Mouse (Mus musculus): ENCODE data around the gene Cd80. TPM values are rescaled to one million over a fixed set of nuclear protein-coding genes. Genes with fewer than 3 reads are reported as not detected.

The Cd80 gene
- polyA plus RNA-seq, 1 experiment from 2014 or later: 0.21 TPM

- H3K27ac ChIP-seq (replicated peaks; ENCODE audit: low read depth, low read length): no peak overlapping the region
- H3K4me3 ChIP-seq (ENCODE audit: low read depth, low read length): no peak overlapping the region
- H3K9ac ChIP-seq (ENCODE audit: low read length): no peak overlapping the region
- DNase-seq (ENCODE audit: low spot score) (no peak), ATAC-seq (ENCODE audit: insufficient number of reproducible peaks, low FRiP score, low TSS enrichment, low read depth) (no peak)
- WGBS: 78% methylated on average over 13 of the region's 13 CpGs
- no peaks in the 10 kb centered on the region for H3K9me3 ChIP-seq (ENCODE audit: control insufficient read depth, low read length)
- no peak overlapping the region for H3K4me2 ChIP-seq (ENCODE audit: low read depth, severe bottlenecking)
- H3K4me1 ChIP-seq (ENCODE audit: control insufficient read depth, insufficient read depth, low read length): peaks cover 2% of the 10 kb centered on the region; the same call in 1 of the 2 replicates
- no peaks in the 10 kb centered on the region for H3K27me3 ChIP-seq (ENCODE audit: control insufficient read depth, insufficient read depth, low read length)
- H3K36me3 ChIP-seq (ENCODE audit: control insufficient read depth, insufficient read depth, low read length): no peaks in the 10 kb centered on the region
These were observed 23.7 kb upstream of the Cd80 start for GRCm38 (mm10) chr16:38431446-38432185.

GRCm38 (mm10) chr16:38432498-38433425 lies 22.6 kb upstream of the Cd80 start, which contains the start of gene Pla1a:
TSS of gene Pla1a (minus strand) at chr16:38433145.
- Histone ChIP-seq H3K36me3 (ENCODE audit: control insufficient read depth, insufficient read depth, low read length) (no peaks in the 10 kb centered on the region), H3K4me3 (ENCODE audit: low read depth, low read length) (no peak within 1 kb of the TSS), H3K27me3 (ENCODE audit: control insufficient read depth, insufficient read depth, low read length) (no peaks in the 10 kb centered on the region), H3K27ac (replicated peaks; ENCODE audit: low read depth, low read length) (no peak within 1 kb of the TSS), H3K9me3 (ENCODE audit: control insufficient read depth, low read length) (no peaks in the 10 kb centered on the region), H3K4me2 (ENCODE audit: low read depth, severe bottlenecking) (no peak within 1 kb of the TSS), H3K9ac (ENCODE audit: low read length) (no peak within 1 kb of the TSS), H3K4me1 (ENCODE audit: control insufficient read depth, insufficient read depth, low read length) (peaks cover 2% of the 10 kb centered on the region; the same call in 1 of the 2 replicates)
- WGBS: 81% methylated on average over 11 of the region's 11 CpGs
- ATAC-seq (ENCODE audit: insufficient number of reproducible peaks, low FRiP score, low TSS enrichment, low read depth): no peak
- DNase-seq (ENCODE audit: low spot score): no peak

GRCm38 (mm10) chr16:38433514-38433913 lies 21.8 kb upstream of the Cd80 start:
- H3K27ac ChIP-seq (replicated peaks; ENCODE audit: low read depth, low read length): no peak overlapping the region
- no peak overlapping the region for H3K4me2 ChIP-seq (ENCODE audit: low read depth, severe bottlenecking)
- 87% methylated on average over 8 of the region's 8 CpGs for WGBS
- H3K4me3 ChIP-seq (ENCODE audit: low read depth, low read length): no peak overlapping the region
- H3K36me3 ChIP-seq (ENCODE audit: control insufficient read depth, insufficient read depth, low read length): no peaks in the 10 kb centered on the region
- peaks cover 2% of the 10 kb centered on the region; the same call in 1 of the 2 replicates for H3K4me1 ChIP-seq (ENCODE audit: control insufficient read depth, insufficient read depth, low read length)
- H3K9me3 ChIP-seq (ENCODE audit: control insufficient read depth, low read length): no peaks in the 10 kb centered on the region
- no peak for ATAC-seq (ENCODE audit: insufficient number of reproducible peaks, low FRiP score, low TSS enrichment, low read depth)
- no peak for DNase-seq (ENCODE audit: low spot score)
- H3K27me3 ChIP-seq (ENCODE audit: control insufficient read depth, insufficient read depth, low read length): no peaks in the 10 kb centered on the region
- no peak overlapping the region for H3K9ac ChIP-seq (ENCODE audit: low read length)

GRCm38 (mm10) chr16:38434295-38434795 lies 21.0 kb upstream of the Cd80 start:
- Histone ChIP-seq H3K9ac (ENCODE audit: low read length) (no peak overlapping the region), H3K4me2 (ENCODE audit: low read depth, severe bottlenecking) (no peak overlapping the region), H3K36me3 (ENCODE audit: control insufficient read depth, insufficient read depth, low read length) (no peaks in the 10 kb centered on the region), H3K27ac (replicated peaks; ENCODE audit: low read depth, low read length) (no peak overlapping the region), H3K9me3 (ENCODE audit: control insufficient read depth, low read length) (no peaks in the 10 kb centered on the region), H3K27me3 (ENCODE audit: control insufficient read depth, insufficient read depth, low read length) (no peaks in the 10 kb centered on the region), H3K4me1 (ENCODE audit: control insufficient read depth, insufficient read depth, low read length) (peaks cover 2% of the 10 kb centered on the region; the same call in 1 of the 2 replicates), H3K4me3 (ENCODE audit: low read depth, low read length) (no peak overlapping the region)
- no peak for DNase-seq (ENCODE audit: low spot score)
- ATAC-seq (ENCODE audit: insufficient number of reproducible peaks, low FRiP score, low TSS enrichment, low read depth): no peak
- WGBS: 88% methylated on average over 4 of the region's 4 CpGs

GRCm38 (mm10) chr16:38439190-38439589 lies 16.2 kb upstream of the Cd80 start:
- 84% methylated on average over 1 of the region's 1 CpGs for WGBS
- ATAC-seq (ENCODE audit: insufficient number of reproducible peaks, low FRiP score, low TSS enrichment, low read depth): no peak
- no peak overlapping the region for H3K27ac ChIP-seq (replicated peaks; ENCODE audit: low read depth, low read length)
- no peak for DNase-seq (ENCODE audit: low spot score)
- no peaks in the 10 kb centered on the region for H3K9me3 ChIP-seq (ENCODE audit: control insufficient read depth, low read length)
- H3K4me1 ChIP-seq (ENCODE audit: control insufficient read depth, insufficient read depth, low read length): no peaks in the 10 kb centered on the region
- H3K4me3 ChIP-seq (ENCODE audit: low read depth, low read length): no peak overlapping the region
- no peak overlapping the region for H3K9ac ChIP-seq (ENCODE audit: low read length)
- no peaks in the 10 kb centered on the region for H3K27me3 ChIP-seq (ENCODE audit: control insufficient read depth, insufficient read depth, low read length)
- H3K4me2 ChIP-seq (ENCODE audit: low read depth, severe bottlenecking): no peak overlapping the region
- peaks cover 4% of the 10 kb centered on the region for H3K36me3 ChIP-seq (ENCODE audit: control insufficient read depth, insufficient read depth, low read length)

- no peak for DNase-seq (ENCODE audit: low spot score)
- H3K4me1 ChIP-seq (ENCODE audit: control insufficient read depth, insufficient read depth, low read length): no peaks in the 10 kb centered on the region
- no peak for ATAC-seq (ENCODE audit: insufficient number of reproducible peaks, low FRiP score, low TSS enrichment, low read depth)
- no peak overlapping the region for H3K4me2 ChIP-seq (ENCODE audit: low read depth, severe bottlenecking)
- H3K9me3 ChIP-seq (ENCODE audit: control insufficient read depth, low read length): no peaks in the 10 kb centered on the region
- WGBS: 83% methylated on average over 6 of the region's 6 CpGs
- no peak overlapping the region for H3K27ac ChIP-seq (replicated peaks; ENCODE audit: low read depth, low read length)
- H3K27me3 ChIP-seq (ENCODE audit: control insufficient read depth, insufficient read depth, low read length): no peaks in the 10 kb centered on the region
- no peak overlapping the region for H3K4me3 ChIP-seq (ENCODE audit: low read depth, low read length)
- no peak overlapping the region for H3K9ac ChIP-seq (ENCODE audit: low read length)
- H3K36me3 ChIP-seq (ENCODE audit: control insufficient read depth, insufficient read depth, low read length): peaks cover 11% of the 10 kb centered on the region
These were observed 15.0 kb upstream of the Cd80 start for GRCm38 (mm10) chr16:38440403-38440802.

GRCm38 (mm10) chr16:38441611-38442010 lies 13.8 kb upstream of the Cd80 start:
- Histone ChIP-seq H3K4me1 (ENCODE audit: control insufficient read depth, insufficient read depth, low read length) (no peaks in the 10 kb centered on the region), H3K9me3 (ENCODE audit: control insufficient read depth, low read length) (no peaks in the 10 kb centered on the region), H3K27ac (replicated peaks; ENCODE audit: low read depth, low read length) (no peak overlapping the region), H3K4me3 (ENCODE audit: low read depth, low read length) (no peak overlapping the region), H3K9ac (ENCODE audit: low read length) (no peak overlapping the region), H3K4me2 (ENCODE audit: low read depth, severe bottlenecking) (no peak overlapping the region), H3K36me3 (ENCODE audit: control insufficient read depth, insufficient read depth, low read length) (peaks cover 17% of the 10 kb centered on the region), H3K27me3 (ENCODE audit: control insufficient read depth, insufficient read depth, low read length) (no peaks in the 10 kb centered on the region)
- WGBS: 87% methylated on average over 5 of the region's 5 CpGs
- ATAC-seq (ENCODE audit: insufficient number of reproducible peaks, low FRiP score, low TSS enrichment, low read depth) (no peak), DNase-seq (ENCODE audit: low spot score) (no peak)

GRCm38 (mm10) chr16:38442216-38442615 lies 13.1 kb upstream of the Cd80 start:
- H3K4me3 ChIP-seq (ENCODE audit: low read depth, low read length): no peak overlapping the region
- H3K27me3 ChIP-seq (ENCODE audit: control insufficient read depth, insufficient read depth, low read length): no peaks in the 10 kb centered on the region
- no peaks in the 10 kb centered on the region for H3K4me1 ChIP-seq (ENCODE audit: control insufficient read depth, insufficient read depth, low read length)
- no peak overlapping the region for H3K27ac ChIP-seq (replicated peaks; ENCODE audit: low read depth, low read length)
- WGBS: 90% methylated on average over 8 of the region's 8 CpGs
- ATAC-seq (ENCODE audit: insufficient number of reproducible peaks, low FRiP score, low TSS enrichment, low read depth) (no peak), DNase-seq (ENCODE audit: low spot score) (no peak)
- H3K9ac ChIP-seq (ENCODE audit: low read length): no peak overlapping the region
- H3K4me2 ChIP-seq (ENCODE audit: low read depth, severe bottlenecking): no peak overlapping the region
- H3K9me3 ChIP-seq (ENCODE audit: control insufficient read depth, low read length): no peaks in the 10 kb centered on the region
- peaks cover 23% of the 10 kb centered on the region for H3K36me3 ChIP-seq (ENCODE audit: control insufficient read depth, insufficient read depth, low read length)
